Comparison of ENCODE assay signal across 17 mouse cellular contexts in the genomic region with DNA sequence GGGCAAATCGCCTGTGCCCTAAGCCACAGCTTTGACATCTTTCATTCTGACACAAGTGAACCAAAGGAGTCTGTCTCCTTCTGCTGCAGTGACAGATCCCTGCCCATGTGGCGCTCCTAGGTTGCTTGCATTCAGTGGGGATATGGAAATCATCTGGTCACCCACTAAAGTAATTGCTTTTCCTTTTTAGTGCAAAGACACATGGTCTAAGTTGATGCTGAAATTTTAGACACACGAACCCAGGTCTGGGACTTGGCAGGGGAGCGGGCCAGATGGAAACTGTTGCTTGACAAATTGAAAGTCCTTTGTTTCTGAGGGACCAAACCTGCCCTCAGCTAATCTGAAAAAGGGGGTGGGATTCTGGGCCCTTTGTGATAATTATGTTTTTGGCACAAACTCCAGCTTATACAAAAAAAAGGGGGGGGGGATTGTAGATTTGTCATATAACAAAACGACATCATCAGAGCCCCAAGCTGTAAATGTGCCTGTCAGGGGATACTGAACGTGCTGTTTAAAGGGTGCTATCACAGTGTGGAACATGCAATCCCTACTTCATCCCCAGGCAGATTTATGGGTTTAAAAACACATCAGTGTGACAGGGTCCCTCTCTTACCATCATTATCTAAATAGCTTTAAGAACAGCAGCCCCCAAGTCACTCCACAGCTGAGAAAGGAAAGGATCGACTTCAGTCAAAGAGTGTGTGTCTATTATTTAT.
DNase-seq lines count a peak whose midpoint lies in the region; ATAC-seq and TF ChIP-seq lines count a peak whose summit lies in the region.
"Had no signal": no experiment of that assay in that cellular context is flagged by ENCODE, and none has a peak within 500 bp of the region (broad histone marks: within the 10 kb centered on the region; RNA-seq: fewer than 3 reads in every experiment).

No protein-coding gene starts in this region.

- H3K27me3 ChIP-seq in midbrain, postnatal 0 days (ENCODE audit: insufficient read depth, low read length) = no peaks in the 10 kb centered on the region
- no peaks in the 10 kb centered on the region for H3K27me3 ChIP-seq in midbrain, embryonic 15.5 days (replicated peaks)
- no peaks in the 10 kb centered on the region for H3K27me3 ChIP-seq in forebrain, embryonic 16.5 days (replicated peaks; ENCODE audit: control insufficient read depth, insufficient read depth, low read length)
- H3K27me3 ChIP-seq in limb, embryonic 15.5 days = no peaks in the 10 kb centered on the region
- H3K27me3 ChIP-seq: liver, embryonic 15.5 days; midbrain, embryonic 13.5 days had no signal

- TF ChIP-seq CTCF in midbrain, postnatal 0 days (IDR thresholded peaks at IDR 0.05) = no peak

- no peaks in the 10 kb centered on the region for H3K36me3 ChIP-seq in midbrain, postnatal 0 days (ENCODE audit: insufficient read depth, low read length)
- H3K36me3 ChIP-seq in midbrain, embryonic 15.5 days (replicated peaks) = no peaks in the 10 kb centered on the region
- no peaks in the 10 kb centered on the region for H3K36me3 ChIP-seq in forebrain, embryonic 16.5 days (ENCODE audit: control insufficient read depth, insufficient read depth)
- 0 out of 2 replicates have a peak, but pooled peaks cover 5% of the 10 kb centered on the region for H3K36me3 ChIP-seq in limb, embryonic 15.5 days
- H3K36me3 ChIP-seq: liver, embryonic 15.5 days; midbrain, embryonic 13.5 days had no signal

- no peak for ATAC-seq in midbrain, postnatal 0 days (ENCODE audit: low FRiP score)
- ATAC-seq in midbrain, embryonic 15.5 days (replicated peaks) = no peak
- peak; percentile 65 for ATAC-seq in forebrain, embryonic 16.5 days
- no peak for ATAC-seq in limb, embryonic 15.5 days (ENCODE audit: insufficient number of reproducible peaks, low FRiP score, low TSS enrichment, low read depth)
- ATAC-seq: midbrain, embryonic 13.5 days had no signal

- H3K9me3 ChIP-seq in midbrain, postnatal 0 days (ENCODE audit: low read length) = no peaks in the 10 kb centered on the region
- H3K9me3 ChIP-seq in midbrain, embryonic 15.5 days = no peaks in the 10 kb centered on the region
- no peaks in the 10 kb centered on the region for H3K9me3 ChIP-seq in forebrain, embryonic 16.5 days (ENCODE audit: control insufficient read depth, low read length)
- no peaks in the 10 kb centered on the region for H3K9me3 ChIP-seq in limb, embryonic 15.5 days
- H3K9me3 ChIP-seq: liver, embryonic 15.5 days; midbrain, embryonic 13.5 days had no signal

- H3K4me2 ChIP-seq in midbrain, postnatal 0 days (ENCODE audit: low read depth, low read length, poor library complexity, severe bottlenecking) = no peak overlapping the region
- H3K4me2 ChIP-seq in midbrain, embryonic 15.5 days = no peak overlapping the region
- no peak overlapping the region for H3K4me2 ChIP-seq in forebrain, embryonic 16.5 days (ENCODE audit: low read length)
- no peak overlapping the region for H3K4me2 ChIP-seq in limb, embryonic 15.5 days
- H3K4me2 ChIP-seq: liver, embryonic 15.5 days; midbrain, embryonic 13.5 days had no signal

- WGBS in midbrain, postnatal 0 days = 66% methylated on average over 7 of the region's 7 CpGs
- 68% methylated on average over 7 of the region's 7 CpGs for WGBS in midbrain, embryonic 15.5 days
- WGBS in forebrain, embryonic 16.5 days = 38% methylated on average over 7 of the region's 7 CpGs
- 34% methylated on average over 7 of the region's 7 CpGs for WGBS in limb, embryonic 15.5 days

- H3K9ac ChIP-seq in midbrain, postnatal 0 days (replicated peaks; ENCODE audit: low read length, poor library complexity, severe bottlenecking) = no peak overlapping the region
- no peak overlapping the region for H3K9ac ChIP-seq in midbrain, embryonic 15.5 days
- H3K9ac ChIP-seq in forebrain, embryonic 16.5 days (replicated peaks; ENCODE audit: low read depth, low read length) = no peak overlapping the region
- no peak overlapping the region for H3K9ac ChIP-seq in limb, embryonic 15.5 days
- H3K9ac ChIP-seq: liver, embryonic 15.5 days; midbrain, embryonic 13.5 days had no signal

- H3K4me1 ChIP-seq in midbrain, postnatal 0 days (ENCODE audit: insufficient read depth, low read length) = no peaks in the 10 kb centered on the region
- H3K4me1 ChIP-seq in midbrain, embryonic 15.5 days = no peaks in the 10 kb centered on the region
- peaks cover 7% of the 10 kb centered on the region; the same call in 1 of the 2 replicates for H3K4me1 ChIP-seq in forebrain, embryonic 16.5 days (replicated peaks; ENCODE audit: control insufficient read depth, insufficient read depth, low read length)
- H3K4me1 ChIP-seq in limb, embryonic 15.5 days = peaks cover 27% of the 10 kb centered on the region
- H3K4me1 ChIP-seq: liver, embryonic 15.5 days; midbrain, embryonic 13.5 days had no signal

- DNase-seq in heart, adult 11 months = peak; percentile 56
- DNase-seq in heart, postnatal 25 days (ENCODE audit: low spot score) = no peak
- peak; percentile 8 for DNase-seq in midbrain, postnatal 0 days (ENCODE audit: low spot score)
- DNase-seq in spleen, adult 18-20 months = no peak
- no peak for DNase-seq in MN1 (ENCODE audit: low spot score)
- DNase-seq: cerebellum, postnatal 25 days; gastrocnemius, postnatal 14 days; heart, postnatal 4 days; kidney, adult 8-10 months; kidney, postnatal 36 days; thymus, postnatal 36 days had no signal

- H3K27ac ChIP-seq in midbrain, postnatal 0 days (ENCODE audit: low read depth, low read length) = no peak overlapping the region
- H3K27ac ChIP-seq in midbrain, embryonic 15.5 days = no peak overlapping the region
- H3K27ac ChIP-seq in forebrain, embryonic 16.5 days (ENCODE audit: low read length) = no peak overlapping the region
- H3K27ac ChIP-seq in limb, embryonic 15.5 days = peak overlapping the region; percentile 23
- H3K27ac ChIP-seq: liver, embryonic 15.5 days; macrophage; midbrain, embryonic 13.5 days had no signal

- H3K4me3 ChIP-seq in midbrain, postnatal 0 days (ENCODE audit: low read depth, low read length) = no peak overlapping the region
- no peak overlapping the region for H3K4me3 ChIP-seq in midbrain, embryonic 15.5 days
- no peak overlapping the region for H3K4me3 ChIP-seq in forebrain, embryonic 16.5 days (replicated peaks; ENCODE audit: low read length)
- H3K4me3 ChIP-seq in limb, embryonic 15.5 days = no peak overlapping the region
- H3K4me3 ChIP-seq: liver, embryonic 15.5 days; midbrain, embryonic 13.5 days had no signal

- intact Hi-C loops in heart, postnatal 25 days (cut with DNase I) = no loop called here

Comparison
In these comparisons a context has a peak if more than half of its experiments do, and no peak if none do; other contexts are left out.
1. DNase-seq: peak in heart, adult 11 months (single experiment) and midbrain, postnatal 0 days (single experiment); none in heart, postnatal 25 days (single experiment), spleen, adult 18-20 months (0 of 2) and MN1 (single experiment).